Mouse (Mus musculus) embryonic facial prominence, embryonic 12.5 days (tissue): ENCODE data around the gene Emcn. TPM values are rescaled to one million over a fixed set of nuclear protein-coding genes. Genes with fewer than 3 reads are reported as not detected.

Experiments
- ATAC-seq: fragments of 200-750 bp; cut with Nextera tagmentation; 2 replicates; pipeline ENCODE4 v1.8.0; 2017; ENCODE audit not compliant: insufficient number of reproducible peaks, insufficient read depth, low FRiP score, low TSS enrichment
- H3K27ac ChIP-seq: fragments of 300-500 bp; sonication (generic); 2 replicates; pipeline ENCODE4 v1.5.1; 2016; ENCODE audit warnings: mild to moderate bottlenecking
- H3K27me3 ChIP-seq: fragments of 300-500 bp; sonication (generic); 2 replicates; pipeline ENCODE4 v1.6.1; 2016; ENCODE audit warnings: mild to moderate bottlenecking, moderate library complexity
- H3K36me3 ChIP-seq: fragments of 300-500 bp; sonication (generic); 2 replicates; pipeline ENCODE4 v1.6.1; 2016; ENCODE audit warnings: mild to moderate bottlenecking
- H3K4me1 ChIP-seq: fragments of 300-500 bp; sonication (generic); 2 replicates; pipeline ENCODE4 v1.6.1; 2016
- H3K4me2 ChIP-seq: fragments of 300-500 bp; sonication (generic); replicated peaks from 2 replicates; pipeline ENCODE4 v1.6.1; 2016; ENCODE audit warnings: mild to moderate bottlenecking, moderate library complexity
- H3K4me3 ChIP-seq: fragments of 300-500 bp; sonication (generic); 2 replicates; pipeline ENCODE4 v1.5.1; 2016; ENCODE audit warnings: mild to moderate bottlenecking
- H3K9ac ChIP-seq: fragments of 300-500 bp; sonication (generic); 2 replicates; pipeline ENCODE4 v1.6.1; 2016; ENCODE audit warnings: mild to moderate bottlenecking, moderate library complexity
- H3K9me3 ChIP-seq: fragments of 300-500 bp; sonication (generic); 2 replicates; pipeline ENCODE4 v1.6.1; 2016; ENCODE audit warnings: mild to moderate bottlenecking, moderate library complexity
- WGBS: fragments of 180-500 bp; shearing (Covaris S2); methylation state at CpG from one replicate; pipeline ENCODE4 v1.1.7; 2016; 5-methylcytosine and 5-hydroxymethylcytosine counted together
- polyA plus RNA-seq: library from polyadenylated mRNA; unstranded; fragments of >200 nt; fragmentation: Nextera tagmentation; extraction: Ambion mirVana; gene quantifications from 2 replicates; pipeline ENCODE4 v1.2.1, GENCODE M21; 2016

The Emcn gene
- polyA plus RNA-seq, 1 experiment from 2014 or later, result 35.2 TPM

- H3K36me3 ChIP-seq, result no peaks in the 10 kb centered on the region
- H3K4me2 ChIP-seq, result no peak overlapping the region
- H3K27me3 ChIP-seq, result no peaks in the 10 kb centered on the region
- no peak overlapping the region for H3K27ac ChIP-seq
- no peak for ATAC-seq
- WGBS, result 61% methylated on average over 4 of the region's 4 CpGs
- H3K9ac ChIP-seq, result no peak overlapping the region
- no peak overlapping the region for H3K4me3 ChIP-seq
- H3K9me3 ChIP-seq, result no peaks in the 10 kb centered on the region
- no peaks in the 10 kb centered on the region for H3K4me1 ChIP-seq
Measured at GRCm38 (mm10) chr3:137418636-137419035, 77.8 kb downstream of the Emcn start.

DNA sequence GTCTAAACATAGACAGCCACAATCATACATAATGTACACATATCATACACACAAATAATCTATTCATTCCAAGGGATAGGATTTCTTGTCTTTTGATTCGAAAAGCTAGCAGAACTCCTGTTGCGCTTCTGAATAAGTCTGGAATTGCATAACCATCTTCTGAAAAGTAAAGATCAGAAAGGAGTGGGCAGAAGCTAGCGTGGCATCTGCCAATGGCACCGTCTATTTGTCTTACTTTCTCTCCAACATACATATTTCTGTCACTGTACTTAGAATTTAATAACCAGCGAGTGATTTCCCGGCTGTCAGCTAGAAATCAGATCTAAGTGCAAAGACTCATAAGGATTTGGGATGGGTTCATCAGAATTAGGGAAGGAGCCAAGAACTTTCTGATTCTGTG is 88.6 kb downstream of the Emcn start:
- no peaks in the 10 kb centered on the region for H3K27me3 ChIP-seq
- H3K4me3 ChIP-seq, result no peak overlapping the region
- no peaks in the 10 kb centered on the region for H3K9me3 ChIP-seq
- no peak overlapping the region for H3K4me2 ChIP-seq
- WGBS, result 94% methylated on average over 6 of the region's 6 CpGs
- no peak overlapping the region for H3K27ac ChIP-seq
- no peaks in the 10 kb centered on the region for H3K4me1 ChIP-seq
- H3K36me3 ChIP-seq, result no peaks in the 10 kb centered on the region
- H3K9ac ChIP-seq, result no peak overlapping the region
- no peak for ATAC-seq

DNA sequence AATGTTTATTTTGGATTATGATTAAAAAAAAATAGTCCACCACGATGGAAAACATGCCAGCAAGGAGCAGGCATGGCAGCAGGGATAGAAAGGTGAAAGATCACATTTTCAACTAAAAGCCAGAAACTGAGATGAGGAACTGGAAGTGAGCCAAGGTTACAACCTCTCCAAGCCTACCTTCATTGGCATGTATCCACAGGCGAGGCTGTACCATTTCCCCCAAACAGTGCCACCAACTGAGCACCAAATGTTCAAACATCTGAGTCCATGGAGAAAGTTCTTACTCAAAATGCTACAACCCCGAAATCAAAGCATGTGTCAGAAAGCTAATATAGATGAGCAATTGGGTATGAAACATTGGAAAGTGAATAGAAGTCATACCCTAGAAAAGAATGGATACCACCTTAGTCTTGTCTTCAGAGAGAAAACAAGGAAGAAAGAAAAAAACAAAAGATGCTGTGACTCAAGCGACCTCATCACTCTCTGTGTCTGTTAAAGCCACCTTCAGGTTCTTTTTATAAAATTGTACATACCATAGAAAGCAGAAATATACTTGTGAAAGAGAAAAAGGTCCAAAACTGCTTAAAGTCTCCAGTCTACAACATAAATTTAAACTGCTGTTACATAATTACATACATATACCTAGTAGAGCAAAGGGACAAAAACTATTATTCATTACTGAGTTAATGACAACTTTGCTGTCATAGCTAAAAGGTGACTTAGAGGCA is 124.2 kb downstream of the Emcn start:
- Histone ChIP-seq H3K4me1 (no peaks in the 10 kb centered on the region), H3K27ac (no peak overlapping the region), H3K36me3 (no peaks in the 10 kb centered on the region), H3K9me3 (no peaks in the 10 kb centered on the region), H3K27me3 (no peaks in the 10 kb centered on the region), H3K4me3 (no peak overlapping the region), H3K4me2 (no peak overlapping the region), H3K9ac (no peak overlapping the region)
- WGBS, result 66% methylated on average over 4 of the region's 4 CpGs
- no peak for ATAC-seq

- WGBS, result 49% methylated on average over 4 of the region's 4 CpGs
- H3K9ac ChIP-seq, result no peak overlapping the region
- H3K9me3 ChIP-seq, result no peaks in the 10 kb centered on the region
- no peak for ATAC-seq
- no peaks in the 10 kb centered on the region for H3K4me1 ChIP-seq
- no peak overlapping the region for H3K27ac ChIP-seq
- no peaks in the 10 kb centered on the region for H3K27me3 ChIP-seq
- no peak overlapping the region for H3K4me3 ChIP-seq
- H3K4me2 ChIP-seq, result no peak overlapping the region
- no peaks in the 10 kb centered on the region for H3K36me3 ChIP-seq
Measured at GRCm38 (mm10) chr3:137465953-137466352, 125.1 kb downstream of the Emcn start.

DNA sequence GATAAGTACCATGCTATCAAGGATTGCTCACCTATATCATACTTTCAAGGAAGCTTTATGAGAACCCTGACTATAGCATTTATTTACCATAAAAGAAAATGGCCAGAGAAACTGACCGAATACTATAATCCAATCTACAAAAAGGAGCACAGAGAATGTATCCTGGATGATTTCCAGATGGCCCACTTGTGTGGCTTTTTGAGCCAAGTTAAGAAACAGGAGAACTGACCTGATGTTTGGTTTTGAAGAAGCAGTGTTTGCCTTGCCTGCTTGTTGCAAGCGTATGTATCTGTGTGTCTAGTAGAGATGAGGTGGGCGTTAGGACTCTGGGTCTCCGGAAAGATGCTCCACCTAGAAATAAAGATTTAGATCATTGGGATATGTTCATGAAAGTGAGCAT is 125.9 kb downstream of the Emcn start:
- H3K27me3 ChIP-seq, result no peaks in the 10 kb centered on the region
- H3K36me3 ChIP-seq, result no peaks in the 10 kb centered on the region
- no peak overlapping the region for H3K4me2 ChIP-seq
- no peak overlapping the region for H3K9ac ChIP-seq
- H3K9me3 ChIP-seq, result no peaks in the 10 kb centered on the region
- no peak overlapping the region for H3K4me3 ChIP-seq
- no peak overlapping the region for H3K27ac ChIP-seq
- WGBS, result 87% methylated on average over 4 of the region's 4 CpGs
- H3K4me1 ChIP-seq, result no peaks in the 10 kb centered on the region
- ATAC-seq, result no peak

DNA sequence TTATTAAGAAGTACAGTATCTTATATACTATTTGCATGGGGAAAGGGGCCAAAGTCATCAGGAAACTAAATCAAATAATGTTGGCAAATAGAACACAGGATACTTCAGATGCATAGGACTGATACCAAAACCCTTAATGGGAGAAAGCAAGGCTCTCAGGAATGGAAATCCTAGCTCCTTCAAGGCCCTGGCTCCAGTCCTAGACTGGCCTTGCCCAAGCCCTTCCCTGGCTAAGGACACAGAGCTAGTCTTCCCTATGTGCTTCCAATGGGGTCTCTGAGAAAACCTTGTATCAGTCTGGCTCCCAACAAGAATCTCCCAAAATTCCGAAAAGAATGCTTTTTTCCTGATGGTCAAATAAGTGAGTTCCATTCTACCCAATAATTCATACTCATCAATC is 126.5 kb downstream of the Emcn start:
- WGBS, result 93% methylated on average over 1 of the region's 1 CpGs
- ATAC-seq, result no peak

DNA sequence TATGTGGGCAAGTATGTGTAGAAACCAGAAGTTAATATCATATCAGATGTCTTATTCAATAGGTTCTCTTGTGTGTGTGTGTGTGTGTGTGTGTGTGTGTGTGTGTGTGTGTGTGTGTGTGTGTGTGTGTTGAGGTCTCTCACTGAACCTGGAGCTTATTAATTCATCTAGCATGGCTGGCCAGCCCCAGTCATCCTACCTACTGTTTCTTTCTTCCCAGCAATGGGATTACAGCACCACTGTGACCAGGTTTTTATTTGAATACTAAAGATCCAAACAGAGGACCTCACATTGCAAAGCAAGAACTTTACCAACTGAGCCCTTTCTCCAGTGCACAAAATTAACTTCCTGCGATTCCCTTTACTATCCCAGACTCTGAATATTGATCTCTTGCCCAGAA is 131.3 kb downstream of the Emcn start:
- H3K4me1 ChIP-seq, result no peaks in the 10 kb centered on the region
- H3K9ac ChIP-seq, result no peak overlapping the region
- no peak overlapping the region for H3K27ac ChIP-seq
- 88% methylated on average over 1 of the region's 1 CpGs for WGBS
- H3K9me3 ChIP-seq, result no peaks in the 10 kb centered on the region
- no peak for ATAC-seq
- no peaks in the 10 kb centered on the region for H3K27me3 ChIP-seq
- H3K4me3 ChIP-seq, result no peak overlapping the region
- no peaks in the 10 kb centered on the region for H3K36me3 ChIP-seq
- no peak overlapping the region for H3K4me2 ChIP-seq

More for the DNA sequence above, 126.5 kb downstream of the Emcn start:
- Histone ChIP-seq H3K27ac (no peak overlapping the region), H3K4me2 (no peak overlapping the region), H3K27me3 (no peaks in the 10 kb centered on the region), H3K36me3 (no peaks in the 10 kb centered on the region), H3K9ac (no peak overlapping the region), H3K4me1 (no peaks in the 10 kb centered on the region), H3K9me3 (no peaks in the 10 kb centered on the region), H3K4me3 (no peak overlapping the region)

- no peak overlapping the region for H3K4me3 ChIP-seq
- no peaks in the 10 kb centered on the region for H3K36me3 ChIP-seq
- no peak overlapping the region for H3K27ac ChIP-seq
- H3K27me3 ChIP-seq, result no peaks in the 10 kb centered on the region
- no peaks in the 10 kb centered on the region for H3K9me3 ChIP-seq
- 58% methylated on average over 7 of the region's 7 CpGs for WGBS
- H3K9ac ChIP-seq, result no peak overlapping the region
- ATAC-seq, result no peak
- peaks cover 5% of the 10 kb centered on the region; the same call in 1 of the 2 replicates for H3K4me1 ChIP-seq
- H3K4me2 ChIP-seq, result no peak overlapping the region
Measured at GRCm38 (mm10) chr3:137479761-137480339, 139.0 kb downstream of the Emcn start.

DNA sequence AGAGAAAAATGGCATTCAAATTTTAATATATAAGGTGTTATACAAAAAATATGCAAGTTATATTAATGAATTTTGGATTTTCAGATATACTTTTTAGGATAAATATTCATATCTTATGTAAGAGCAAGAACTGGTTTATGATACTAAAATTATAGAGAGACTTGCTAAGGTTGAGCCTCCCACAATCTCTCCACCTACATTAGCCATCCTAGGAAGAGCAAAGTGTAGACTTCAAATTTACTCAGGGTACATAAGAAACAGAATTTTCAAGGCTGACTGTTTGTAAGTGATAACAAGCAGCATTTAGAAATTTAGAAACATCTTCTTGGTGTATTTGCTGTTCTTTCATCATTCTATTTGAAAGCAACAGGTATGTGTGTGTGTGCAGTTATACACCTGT is 140.3 kb downstream of the Emcn start:
- no peak for ATAC-seq
- Histone ChIP-seq H3K4me2 (no peak overlapping the region), H3K36me3 (no peaks in the 10 kb centered on the region), H3K9ac (no peak overlapping the region), H3K9me3 (no peaks in the 10 kb centered on the region), H3K4me3 (no peak overlapping the region), H3K27me3 (no peaks in the 10 kb centered on the region), H3K4me1 (peaks cover 5% of the 10 kb centered on the region; the same call in 1 of the 2 replicates), H3K27ac (no peak overlapping the region)
